ENCODE assay signal across 15 mouse cellular contexts in genomic region chr15:12018428-12018757, GRCm38 (mm10).
"Had no signal": no experiment of that assay in that cellular context is flagged by ENCODE, and none has a peak within 500 bp of the region (broad histone marks: within the 10 kb centered on the region; RNA-seq: fewer than 3 reads in every experiment).

No protein-coding gene starts in this region.

- H3K27ac ChIP-seq: kidney, postnatal 0 days; liver, embryonic 13.5 days; midbrain, embryonic 12.5 days; midbrain, embryonic 15.5 days had no signal

- H3K9ac ChIP-seq: liver, embryonic 13.5 days; midbrain, embryonic 12.5 days; midbrain, embryonic 15.5 days had no signal

- H3K4me1 ChIP-seq: liver, embryonic 13.5 days; midbrain, embryonic 12.5 days had no signal

- H3K27me3 ChIP-seq: liver, embryonic 13.5 days; midbrain, embryonic 12.5 days; midbrain, embryonic 15.5 days had no signal

- H3K4me2 ChIP-seq: liver, embryonic 13.5 days; midbrain, embryonic 12.5 days; midbrain, embryonic 15.5 days had no signal

- H3K4me3 ChIP-seq: liver, embryonic 13.5 days; midbrain, embryonic 12.5 days; midbrain, embryonic 15.5 days had no signal

- DNase-seq: kidney, adult 2 months; kidney, postnatal 25 days; left cerebral cortex, postnatal 4 days; liver, embryonic 13.5 days; lung, adult 2 months; lung, postnatal 14 days; lung, postnatal 4 days; retina, postnatal 1 day; thymus, adult 18-20 months; thymus, postnatal 36 days had no signal

- H3K9me3 ChIP-seq: liver, embryonic 13.5 days; midbrain, embryonic 12.5 days; midbrain, embryonic 15.5 days had no signal

- ATAC-seq: inflammation-experienced regulatory T-cells, adult 6 months; intestine, postnatal 0 days had no signal

- H3K36me3 ChIP-seq: liver, embryonic 13.5 days; midbrain, embryonic 12.5 days; midbrain, embryonic 15.5 days had no signal
